Mouse (Mus musculus) liver, adult 2 months (tissue): ENCODE results near the gene Tbata.

ENCODE experiments used
- CTCF ChIP-seq: fragments of 200-500 bp; IDR thresholded peaks from 2 replicates; pipeline ENCODE4 v1.5.1; 2011; ENCODE audit warnings: low read depth, low read length, control low read depth
- POLR2A ChIP-seq: fragments of 200-500 bp; IDR thresholded peaks from 2 replicates; pipeline ENCODE4 v1.6.1; 2011; ENCODE audit warnings: low read length, control low read depth; ENCODE audit not compliant: insufficient read depth; ENCODE audit errors: extremely low read depth

DNA sequence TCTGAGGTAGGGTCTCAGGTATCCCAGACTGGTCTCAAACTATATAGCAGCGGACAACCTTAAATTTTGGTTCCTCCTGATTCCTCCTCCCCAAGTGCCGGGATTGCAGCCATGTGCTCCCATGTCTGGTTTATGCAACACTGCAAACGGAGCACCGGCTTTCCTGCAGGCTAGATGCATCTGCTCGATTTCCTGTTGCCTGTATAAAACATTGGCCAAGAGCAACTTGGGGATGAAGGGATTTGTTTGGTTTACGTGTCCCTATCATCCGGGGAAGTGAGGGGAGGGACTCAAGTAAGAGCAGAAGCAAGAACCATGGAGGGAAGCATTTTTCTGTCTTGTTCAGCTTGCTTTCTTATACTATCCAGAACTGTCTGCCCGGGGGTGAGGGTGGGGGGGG lies 23.5 kb downstream of the Tbata start:
- no peak for TF ChIP-seq CTCF
- no peak for TF ChIP-seq POLR2A
